Mouse (Mus musculus) kidney, adult 2 months (tissue): ENCODE data around the gene Ston2.

ENCODE experiments used
- CTCF ChIP-seq: fragments of 200-500 bp; conservative IDR thresholded peaks from 2 replicates; pipeline ENCODE4 v1.5.1; 2011; ENCODE audit warnings: low read depth, mild to moderate bottlenecking, control low read depth, low read length, moderate library complexity, mixed read lengths; ENCODE audit not compliant: insufficient read depth, insufficient read length
- POLR2A ChIP-seq: fragments of 200-500 bp; IDR thresholded peaks from one replicate; pipeline ENCODE4 v1.6.1; 2011; ENCODE audit warnings: low read depth, low read length, control low read depth

GRCm38 (mm10) chr12:91742916-91743315, 45.3 kb downstream of the Ston2 start:
- TF ChIP-seq POLR2A: no peak
- TF ChIP-seq CTCF: no peak
